Mouse (Mus musculus) liver, adult 2 months (tissue): Measurements from ENCODE around the gene Hoxd13.

ENCODE experiments used
- CTCF ChIP-seq: fragments of 200-500 bp; IDR thresholded peaks from 2 replicates; pipeline ENCODE4 v1.5.1; 2011; ENCODE audit warnings: low read depth, low read length, control low read depth
- POLR2A ChIP-seq: fragments of 200-500 bp; IDR thresholded peaks from 2 replicates; pipeline ENCODE4 v1.6.1; 2011; ENCODE audit warnings: low read length, control low read depth; ENCODE audit not compliant: insufficient read depth; ENCODE audit errors: extremely low read depth

DNA sequence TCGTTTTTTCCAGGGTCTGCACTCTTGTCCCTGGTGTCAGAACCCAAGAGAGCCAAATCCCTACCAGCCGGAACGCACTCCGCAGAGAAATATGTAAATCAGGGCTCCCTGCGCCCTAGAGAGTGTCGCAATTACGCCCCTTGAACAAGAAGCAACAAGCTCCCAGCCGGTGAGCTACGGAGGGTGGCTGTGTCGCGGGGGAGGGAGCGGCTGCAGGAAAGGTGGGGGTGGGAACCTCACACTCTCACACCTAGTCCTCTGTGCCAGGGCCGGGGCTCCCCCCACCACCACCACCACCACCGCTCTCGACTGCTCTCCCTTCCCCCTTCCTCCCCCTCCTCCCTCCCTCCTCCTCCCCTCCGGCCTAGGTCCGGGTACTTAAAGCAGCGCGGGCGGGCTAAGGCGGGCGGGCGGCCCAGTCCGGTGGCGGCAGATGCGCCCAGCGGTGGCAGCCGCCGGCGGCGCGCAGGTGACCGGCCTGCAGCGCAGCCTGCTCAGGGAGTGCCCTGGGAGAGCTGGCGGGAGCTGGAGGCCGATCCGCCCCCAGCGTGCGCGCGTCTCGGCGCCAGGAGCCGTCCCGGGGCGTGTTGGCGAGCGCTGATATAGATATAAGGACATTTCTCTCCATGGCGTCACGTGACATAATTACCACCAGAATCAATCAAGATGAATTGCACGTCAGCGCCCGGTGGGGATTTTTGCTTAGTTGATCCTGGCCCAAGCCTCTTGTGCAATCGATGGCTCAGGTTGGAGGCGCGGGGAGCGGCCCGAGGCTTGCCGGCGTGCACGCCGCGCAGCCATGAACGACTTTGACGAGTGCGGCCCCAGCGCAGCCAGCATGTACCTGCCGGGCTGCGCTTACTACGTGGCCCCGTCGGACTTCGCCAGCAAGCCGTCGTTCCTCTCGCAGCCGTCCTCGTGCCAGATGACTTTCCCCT is 13.8 kb downstream of the Hoxd13 start:
- TF ChIP-seq CTCF: no peak
- TF ChIP-seq POLR2A: no peak
